Mouse (Mus musculus) heart, postnatal 0 days (tissue): Measurements from ENCODE around the gene Cnp.

Experiments
- CTCF ChIP-seq: IDR thresholded peaks from 2 replicates; pipeline ENCODE4 v1.5.1; 2016; ENCODE audit warnings: antibody characterized with exemption, control low read depth, low read depth
- EP300 ChIP-seq: IDR thresholded peaks from 2 replicates; pipeline ENCODE4 v1.6.1; 2016; ENCODE audit warnings: antibody characterized with exemption, low read depth

DNA sequence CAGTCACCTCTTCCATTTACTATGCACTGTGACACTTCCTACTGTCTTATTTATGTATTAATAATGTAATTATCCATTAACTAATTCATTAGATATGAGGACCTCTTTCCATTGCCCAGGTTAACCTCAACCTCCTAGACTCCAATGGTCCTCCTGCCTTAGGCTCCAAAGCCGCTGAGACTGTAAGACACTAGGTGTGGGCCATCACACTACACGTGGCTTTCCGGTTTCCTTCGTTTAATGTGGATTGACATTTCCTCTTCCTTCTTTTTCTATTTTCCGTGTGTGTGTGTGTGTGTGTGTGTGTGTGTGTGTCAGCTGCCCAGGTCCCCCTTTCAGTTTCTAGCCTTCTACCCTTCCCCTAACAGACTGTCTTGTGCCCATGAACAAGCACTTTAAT is 7.5 kb upstream of the Cnp start:
- TF ChIP-seq EP300 (no peak), CTCF (no peak)
